Mouse (Mus musculus): ENCODE data around the gene Bloc1s5. TPM values are rescaled to one million over a fixed set of nuclear protein-coding genes. Genes with fewer than 3 reads are reported as not detected.
A peak's percentile ranks its signal among the peaks of the same experiment; 100 is the strongest.
"Not testable (repeated sequence)": the region's sequence is repeated elsewhere in the genome, so short reads cannot be mapped to it uniquely, and the experiment has no call there.

Bloc1s5 gene
- total RNA-seq, 2 experiments from 2014 or later, result 9.4 to 13.2 TPM

- DNase-seq (ENCODE audit: extremely low spot score in 1 of 2, low spot score in 2 of 2), result no peak
These were observed 10.5 kb downstream of the Bloc1s5 start for GRCm38 (mm10) chr13:38624292-38624902.

GRCm38 (mm10) chr13:38623296-38623695 lies 11.6 kb downstream of the Bloc1s5 start:
- no peak for DNase-seq (ENCODE audit: extremely low spot score in 1 of 2, low spot score in 2 of 2)
- intact Hi-C loops (cut with DNase I), result loop anchor here (10.0 kb wide), 1 partner anchor 558 kb away; no protein-coding TSS in a partner anchor

More at GRCm38 (mm10) chr13:38624292-38624902, 10.5 kb downstream of the Bloc1s5 start:
- intact Hi-C loops (cut with DNase I), result loop anchor here (10.0 kb wide), 1 partner anchor 560 kb away; no protein-coding TSS in a partner anchor

DNA sequence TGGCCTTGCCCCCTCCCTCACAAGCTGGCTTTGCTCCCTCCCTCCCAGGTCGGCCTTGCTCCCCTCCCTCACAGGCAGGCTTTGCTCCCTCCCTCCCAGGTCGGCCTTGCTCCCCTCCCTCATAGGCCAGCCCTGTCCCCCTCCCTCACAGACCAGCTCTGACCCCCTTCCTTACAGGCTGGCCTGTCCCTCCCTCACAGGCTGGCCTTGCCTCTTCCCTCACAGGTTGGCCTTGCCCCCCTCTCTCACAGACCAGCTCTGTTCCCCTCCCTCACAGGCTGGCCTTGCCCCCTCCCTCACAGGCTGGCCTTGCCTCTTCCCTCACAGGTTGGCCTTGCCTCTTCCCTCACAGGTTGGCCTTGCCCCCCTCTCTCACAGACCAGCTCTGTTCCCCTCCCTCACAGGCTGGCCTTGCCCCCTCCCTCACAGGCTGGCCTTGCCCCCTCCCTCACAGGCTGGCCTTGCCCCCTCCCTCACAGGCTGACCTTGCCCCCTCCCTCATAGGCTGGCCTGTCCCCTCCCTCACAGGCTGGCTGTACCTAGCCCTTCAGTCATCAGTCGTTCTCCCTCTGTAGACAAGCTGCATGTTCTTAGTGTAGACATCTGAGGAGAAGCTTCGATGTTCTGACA lies 16.8 kb downstream of the Bloc1s5 start:
- DNase-seq (ENCODE audit: extremely low spot score in 1 of 2, low spot score in 2 of 2); intact Hi-C loops (cut with DNase I): not testable (repeated sequence)

GRCm38 (mm10) chr13:38616887-38617286 lies 18.0 kb downstream of the Bloc1s5 start:
- intact Hi-C loops (cut with DNase I), result no loop called here
- DNase-seq (ENCODE audit: extremely low spot score in 1 of 2, low spot score in 2 of 2), result no peak

DNA sequence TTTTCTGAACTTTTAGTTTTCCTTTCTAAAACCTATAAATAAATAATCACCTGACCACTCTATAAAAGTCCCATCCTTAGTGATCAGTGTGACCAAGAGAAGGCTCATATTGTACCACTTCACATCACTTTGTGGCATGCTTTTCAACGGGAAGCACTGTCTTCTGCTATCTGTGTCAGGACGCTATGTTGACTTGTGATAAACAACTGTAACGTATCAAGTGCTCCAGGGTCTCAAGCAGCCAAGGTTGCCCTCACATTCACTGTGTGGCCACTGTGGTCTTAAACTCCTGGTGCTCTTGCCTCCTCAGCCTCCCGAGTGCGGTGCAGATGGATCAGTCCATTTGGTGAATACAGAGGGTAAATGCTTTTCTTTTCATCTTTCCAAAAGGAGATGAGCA lies 19.3 kb downstream of the Bloc1s5 start:
- DNase-seq (ENCODE audit: extremely low spot score in 1 of 2, low spot score in 2 of 2), result no peak
- intact Hi-C loops (cut with DNase I), result no loop called here

DNA sequence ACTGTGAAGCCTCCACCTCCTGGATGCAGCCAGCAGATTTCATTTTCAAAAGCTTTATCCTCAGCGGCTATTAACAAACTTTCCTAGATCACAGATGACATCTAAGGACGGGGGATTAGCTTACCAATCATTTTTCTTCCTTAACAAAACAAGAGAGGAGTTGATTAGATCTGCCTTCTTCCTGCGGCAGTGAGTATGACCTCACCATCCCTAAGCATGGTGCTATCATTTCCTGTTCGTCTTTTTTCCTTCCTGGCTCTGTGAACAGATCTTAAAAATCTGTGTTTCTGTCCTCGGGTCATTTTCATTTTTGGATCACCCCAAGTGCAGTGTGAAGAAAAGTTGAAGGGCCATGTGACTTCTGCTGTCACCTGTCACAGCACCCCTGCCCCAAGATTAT lies 20.6 kb downstream of the Bloc1s5 start:
- intact Hi-C loops (cut with DNase I), result no loop called here
- no peak for DNase-seq (ENCODE audit: extremely low spot score in 1 of 2, low spot score in 2 of 2)

GRCm38 (mm10) chr13:38613583-38613982 lies 21.3 kb downstream of the Bloc1s5 start:
- no peak for DNase-seq (ENCODE audit: extremely low spot score in 1 of 2, low spot score in 2 of 2)
- intact Hi-C loops (cut with DNase I), result no loop called here

- intact Hi-C loops (cut with DNase I), result no loop called here
- no peak for DNase-seq (ENCODE audit: extremely low spot score in 1 of 2, low spot score in 2 of 2)
These were observed 22.3 kb downstream of the Bloc1s5 start for GRCm38 (mm10) chr13:38612608-38613007.

DNA sequence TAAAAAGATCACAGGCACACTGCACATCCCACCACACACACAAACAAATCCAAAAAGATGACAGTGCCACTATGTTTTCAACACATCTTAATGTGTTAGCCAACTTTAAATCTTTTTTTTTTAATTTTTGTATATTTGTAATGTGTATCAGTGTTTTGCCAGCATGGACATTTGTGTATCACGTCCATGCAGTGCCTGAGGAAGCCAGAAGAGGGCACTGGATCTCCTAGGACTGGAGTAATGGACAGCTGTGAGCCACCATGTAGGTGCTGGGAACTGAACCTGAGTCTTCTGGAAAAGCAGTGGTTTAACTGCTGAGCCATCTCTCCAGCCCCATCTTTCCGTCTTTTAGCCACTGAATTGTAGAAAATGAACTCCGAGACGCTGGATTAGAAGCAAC lies 22.7 kb downstream of the Bloc1s5 start:
- intact Hi-C loops (cut with DNase I), result no loop called here
- no peak for DNase-seq (ENCODE audit: extremely low spot score in 1 of 2, low spot score in 2 of 2)

- intact Hi-C loops (cut with DNase I), result no loop called here
- DNase-seq (ENCODE audit: extremely low spot score in 1 of 2, low spot score in 2 of 2), result no peak
These were observed 24.6 kb downstream of the Bloc1s5 start for GRCm38 (mm10) chr13:38610336-38610735.

DNA sequence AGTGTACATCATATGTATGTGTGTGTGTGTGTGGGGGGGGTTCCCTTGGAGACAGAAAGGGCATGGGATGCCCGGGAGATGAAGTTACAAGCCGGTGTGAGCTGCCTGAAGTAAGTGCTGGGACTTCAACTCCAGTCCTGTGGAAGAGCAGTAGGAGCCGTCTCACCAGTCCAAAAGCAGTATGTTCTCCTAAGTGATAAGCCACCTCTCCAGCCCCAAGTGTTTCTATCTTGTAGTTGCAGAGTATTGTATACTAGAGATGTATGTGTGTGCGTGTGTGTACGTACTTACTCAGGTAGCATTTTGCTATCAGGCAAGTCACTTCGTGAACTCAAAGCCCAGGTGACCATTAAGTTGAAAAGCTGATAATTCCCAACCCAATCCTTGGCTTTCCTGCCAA lies 27.8 kb downstream of the Bloc1s5 start:
- intact Hi-C loops (cut with DNase I), result no loop called here

DNA sequence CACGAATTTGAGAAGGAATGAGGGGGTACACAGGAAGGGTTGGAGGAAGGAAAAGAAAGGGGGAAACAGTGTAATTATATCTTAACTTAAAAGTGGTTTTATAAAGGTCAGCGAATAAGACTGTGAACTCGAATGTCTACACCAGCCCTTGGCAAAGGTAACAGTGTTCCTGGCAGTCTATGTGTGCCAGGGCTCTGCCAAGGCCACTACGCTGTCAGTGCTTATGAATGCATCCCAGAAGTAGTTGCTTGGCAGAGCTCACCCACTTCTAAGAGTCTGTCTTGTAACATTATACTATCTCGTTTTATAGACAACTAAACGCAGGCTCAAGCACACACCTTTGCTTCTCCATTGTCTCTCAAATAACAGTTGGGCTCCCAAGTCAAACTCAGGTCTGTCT lies 29.6 kb downstream of the Bloc1s5 start:
- no peak for DNase-seq (ENCODE audit: extremely low spot score in 1 of 2, low spot score in 2 of 2)
- intact Hi-C loops (cut with DNase I), result no loop called here

More for the DNA sequence above, 27.8 kb downstream of the Bloc1s5 start:
- DNase-seq (ENCODE audit: extremely low spot score in 1 of 2, low spot score in 2 of 2), result no peak

DNA sequence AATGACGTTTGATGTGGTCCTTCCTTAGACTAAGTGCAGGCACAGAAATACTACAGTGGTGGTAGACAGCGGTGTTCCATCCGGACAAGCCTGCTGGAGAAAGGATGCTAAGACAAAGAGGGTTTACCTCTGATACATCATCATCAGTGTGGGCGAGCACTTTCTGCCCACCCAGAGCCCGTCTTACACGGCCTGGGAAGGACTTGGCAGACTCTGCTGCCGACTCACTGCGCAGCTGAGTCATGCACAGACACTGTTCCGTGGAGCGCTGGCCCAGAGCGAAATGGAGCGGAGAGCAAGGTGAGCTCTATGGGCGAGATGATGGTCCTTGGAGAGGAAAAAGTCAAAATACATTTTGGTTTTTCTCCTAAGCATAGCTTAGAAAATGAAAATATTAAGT lies 31.9 kb downstream of the Bloc1s5 start:
- intact Hi-C loops (cut with DNase I), result no loop called here
- no peak for DNase-seq (ENCODE audit: extremely low spot score in 1 of 2, low spot score in 2 of 2)

DNA sequence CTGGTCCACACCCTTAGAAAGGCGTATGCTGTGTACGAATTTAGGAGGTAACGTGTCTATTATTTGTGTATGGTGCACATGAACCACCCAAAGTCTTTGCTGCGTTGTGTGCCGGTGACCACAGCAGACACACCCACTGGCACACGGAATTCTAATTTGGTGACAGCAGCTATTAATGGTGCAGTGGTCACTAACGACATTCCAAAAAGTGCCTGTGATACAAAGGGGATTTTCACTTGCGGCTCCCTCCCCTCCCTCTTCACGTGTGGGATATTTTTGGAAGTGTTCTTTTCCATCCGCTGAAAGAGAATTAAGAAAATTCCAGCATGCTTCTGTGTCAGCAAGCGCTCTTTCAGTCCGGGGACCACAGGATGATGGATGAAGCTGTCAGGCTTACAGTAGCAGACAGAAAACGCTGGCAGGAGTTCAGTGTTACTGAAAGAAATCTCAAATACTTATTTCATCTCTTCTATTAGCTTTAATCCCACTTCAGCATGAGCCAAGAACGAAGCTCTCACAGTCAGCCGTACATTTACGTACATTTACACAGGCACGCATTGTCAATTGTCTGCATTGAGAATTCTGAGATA lies 32.6 kb downstream of the Bloc1s5 start:
- intact Hi-C loops (cut with DNase I), result no loop called here

DNA sequence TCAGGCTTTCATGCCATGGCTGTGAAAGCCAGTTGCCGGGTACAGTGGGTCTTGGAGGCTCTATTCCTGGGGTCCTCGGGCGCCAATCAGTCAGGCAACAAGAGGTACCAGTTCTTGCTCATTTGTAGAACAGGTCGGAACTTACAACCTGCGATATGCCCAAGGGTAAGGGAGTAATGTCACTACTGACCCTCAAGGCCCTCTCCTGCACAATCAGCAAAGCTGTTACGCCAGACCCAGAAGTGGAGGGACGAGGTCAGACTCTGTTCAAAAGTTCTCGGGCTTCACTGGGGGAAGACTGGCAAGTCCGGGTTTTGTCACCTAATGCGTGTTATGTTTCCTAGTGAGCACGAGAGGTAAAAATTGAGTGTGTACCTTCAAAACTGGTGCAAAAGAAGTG lies 34.1 kb downstream of the Bloc1s5 start:
- DNase-seq (ENCODE audit: extremely low spot score in 1 of 2, low spot score in 2 of 2), result no peak

More for the DNA sequence above, 32.6 kb downstream of the Bloc1s5 start:
- DNase-seq (ENCODE audit: extremely low spot score in 1 of 2, low spot score in 2 of 2), result no peak

GRCm38 (mm10) chr13:38597076-38597475 lies 37.8 kb downstream of the Bloc1s5 start:
- DNase-seq (ENCODE audit: extremely low spot score in 1 of 2, low spot score in 2 of 2), result no peak
- intact Hi-C loops (cut with DNase I), result loop anchor here (10.0 kb wide), 1 partner anchor 372 kb away; no protein-coding TSS in a partner anchor

More for the DNA sequence above, 34.1 kb downstream of the Bloc1s5 start:
- intact Hi-C loops (cut with DNase I), result no loop called here

DNA sequence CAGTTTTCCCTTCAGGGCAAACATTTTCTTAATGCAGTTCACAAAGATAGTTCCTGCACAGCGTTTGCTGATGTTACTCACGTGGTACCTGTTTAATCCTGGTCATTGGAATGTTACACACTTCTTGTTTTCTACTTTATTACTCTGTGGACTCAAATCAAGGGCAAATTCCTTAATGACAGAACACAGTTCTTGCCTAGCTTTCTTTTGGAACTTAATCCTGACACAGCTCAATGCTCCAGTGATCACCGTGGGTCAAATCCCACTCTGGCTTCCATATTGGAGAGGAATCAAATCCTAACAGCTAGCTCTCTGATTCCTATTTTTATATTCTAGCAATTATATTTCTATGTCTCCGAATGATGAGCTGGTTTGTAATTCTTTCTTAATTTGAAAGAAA lies 38.4 kb downstream of the Bloc1s5 start:
- DNase-seq (ENCODE audit: extremely low spot score in 1 of 2, low spot score in 2 of 2), result no peak
- intact Hi-C loops (cut with DNase I), result loop anchor here (10.0 kb wide), 1 partner anchor 372 kb away; no protein-coding TSS in a partner anchor

- intact Hi-C loops (cut with DNase I), result loop anchor here (10.0 kb wide), 1 partner anchor 368 kb away; no protein-coding TSS in a partner anchor
- peak in 1 of 2 experiments; percentile 51 for DNase-seq (ENCODE audit: extremely low spot score in 1 of 2, low spot score in 2 of 2)
These were observed 41.8 kb downstream of the Bloc1s5 start for GRCm38 (mm10) chr13:38593114-38593513.

- DNase-seq (ENCODE audit: extremely low spot score in 1 of 2, low spot score in 2 of 2), result no peak
- intact Hi-C loops (cut with DNase I), result no loop called here
These were observed 47.6 kb downstream of the Bloc1s5 start for GRCm38 (mm10) chr13:38587350-38587749.

- intact Hi-C loops (cut with DNase I), result no loop called here
- no peak for DNase-seq (ENCODE audit: extremely low spot score in 1 of 2, low spot score in 2 of 2)
These were observed 48.5 kb downstream of the Bloc1s5 start for GRCm38 (mm10) chr13:38586451-38586850.

Measured in left cerebral cortex, postnatal 10 days (tissue).